Mouse (Mus musculus): ENCODE measurements at regions not wholly inside any gene's neighbourhood (a gene's known extent, or its start where the extent isn't known, plus 50 kb on each side); places are given as distances from the start of the nearest gene placed in this dataset.
A peak's percentile ranks its signal among the peaks of the same experiment; 100 is the strongest.

GRCm38 (mm10) chr15:24530065-24530464 lies 883.5 kb downstream of the Basp1 start:
- no peak overlapping the region for H3K9ac ChIP-seq (replicated peaks; ENCODE audit: low read length)
- H3K36me3 ChIP-seq (ENCODE audit: control insufficient read depth, insufficient read depth, low read length), result no peaks in the 10 kb centered on the region
- no peaks in the 10 kb centered on the region for H3K9me3 ChIP-seq (ENCODE audit: control insufficient read depth, low read length)
- no peak overlapping the region for H3K4me2 ChIP-seq (ENCODE audit: low read length)
- no peak for ATAC-seq (ENCODE audit: low FRiP score, low TSS enrichment)
- WGBS, result 74% methylated on average over 3 of the region's 3 CpGs
- H3K27me3 ChIP-seq (ENCODE audit: control insufficient read depth, insufficient read depth, low read length), result no peaks in the 10 kb centered on the region
- no peak overlapping the region for H3K27ac ChIP-seq (replicated peaks; ENCODE audit: low read depth, low read length)
- no peak overlapping the region for H3K4me3 ChIP-seq (replicated peaks; ENCODE audit: low read depth, low read length)
- no peaks in the 10 kb centered on the region for H3K4me1 ChIP-seq (ENCODE audit: control insufficient read depth, insufficient read depth, low read length)
- DNase-seq, result no peak

GRCm38 (mm10) chr15:24527379-24527778 lies 886.2 kb downstream of the Basp1 start:
- H3K4me2 ChIP-seq (ENCODE audit: low read length), result no peak overlapping the region
- ATAC-seq (ENCODE audit: low FRiP score, low TSS enrichment) (no peak), DNase-seq (peak; percentile 4)
- H3K9me3 ChIP-seq (ENCODE audit: control insufficient read depth, low read length), result 0 out of 2 replicates have a peak, but pooled peaks cover 4% of the 10 kb centered on the region
- H3K9ac ChIP-seq (replicated peaks; ENCODE audit: low read length), result no peak overlapping the region
- no peaks in the 10 kb centered on the region for H3K27me3 ChIP-seq (ENCODE audit: control insufficient read depth, insufficient read depth, low read length)
- H3K27ac ChIP-seq (replicated peaks; ENCODE audit: low read depth, low read length), result no peak overlapping the region
- no peaks in the 10 kb centered on the region for H3K36me3 ChIP-seq (ENCODE audit: control insufficient read depth, insufficient read depth, low read length)
- no peaks in the 10 kb centered on the region for H3K4me1 ChIP-seq (ENCODE audit: control insufficient read depth, insufficient read depth, low read length)
- H3K4me3 ChIP-seq (replicated peaks; ENCODE audit: low read depth, low read length), result no peak overlapping the region
- 79% methylated on average over 5 of the region's 5 CpGs for WGBS

- H3K4me3 ChIP-seq (replicated peaks; ENCODE audit: low read depth, low read length), result no peak overlapping the region
- DNase-seq, result no peak
- ATAC-seq (ENCODE audit: low FRiP score, low TSS enrichment), result no peak
- H3K4me1 ChIP-seq (ENCODE audit: control insufficient read depth, insufficient read depth, low read length), result no peaks in the 10 kb centered on the region
- H3K9me3 ChIP-seq (ENCODE audit: control insufficient read depth, low read length), result no peaks in the 10 kb centered on the region
- no peaks in the 10 kb centered on the region for H3K36me3 ChIP-seq (ENCODE audit: control insufficient read depth, insufficient read depth, low read length)
- H3K4me2 ChIP-seq (ENCODE audit: low read length), result no peak overlapping the region
- H3K27me3 ChIP-seq (ENCODE audit: control insufficient read depth, insufficient read depth, low read length), result no peaks in the 10 kb centered on the region
- no peak overlapping the region for H3K9ac ChIP-seq (replicated peaks; ENCODE audit: low read length)
- no peak overlapping the region for H3K27ac ChIP-seq (replicated peaks; ENCODE audit: low read depth, low read length)
- WGBS, result 82% methylated on average over 9 of the region's 9 CpGs
Measured at GRCm38 (mm10) chr15:24513926-24514325, 899.6 kb downstream of the Basp1 start.

GRCm38 (mm10) chr15:24501907-24502559 lies 911.5 kb downstream of the Basp1 start:
- 52% methylated on average over 9 of the region's 9 CpGs for WGBS
- Histone ChIP-seq H3K27ac (replicated peaks; ENCODE audit: low read depth, low read length) (no peak overlapping the region), H3K4me2 (ENCODE audit: low read length) (0 out of 2 replicates have a peak overlapping the region, but pooled peaks have one; percentile 9), H3K4me3 (replicated peaks; ENCODE audit: low read depth, low read length) (no peak overlapping the region), H3K36me3 (ENCODE audit: control insufficient read depth, insufficient read depth, low read length) (no peaks in the 10 kb centered on the region), H3K4me1 (ENCODE audit: control insufficient read depth, insufficient read depth, low read length) (no peaks in the 10 kb centered on the region), H3K27me3 (ENCODE audit: control insufficient read depth, insufficient read depth, low read length) (no peaks in the 10 kb centered on the region), H3K9me3 (ENCODE audit: control insufficient read depth, low read length) (no peaks in the 10 kb centered on the region), H3K9ac (replicated peaks; ENCODE audit: low read length) (no peak overlapping the region)
- DNase-seq (peak; percentile 36), ATAC-seq (ENCODE audit: low FRiP score, low TSS enrichment) (no peak)

- Histone ChIP-seq H3K36me3 (ENCODE audit: control insufficient read depth, insufficient read depth, low read length) (no peaks in the 10 kb centered on the region), H3K4me2 (ENCODE audit: low read length) (no peak overlapping the region), H3K4me3 (replicated peaks; ENCODE audit: low read depth, low read length) (no peak overlapping the region), H3K4me1 (ENCODE audit: control insufficient read depth, insufficient read depth, low read length) (no peaks in the 10 kb centered on the region), H3K27me3 (ENCODE audit: control insufficient read depth, insufficient read depth, low read length) (no peaks in the 10 kb centered on the region), H3K9ac (replicated peaks; ENCODE audit: low read length) (no peak overlapping the region), H3K27ac (replicated peaks; ENCODE audit: low read depth, low read length) (no peak overlapping the region), H3K9me3 (ENCODE audit: control insufficient read depth, low read length) (no peaks in the 10 kb centered on the region)
- no peak for DNase-seq
- WGBS, result 91% methylated on average over 2 of the region's 2 CpGs
- no peak for ATAC-seq (ENCODE audit: low FRiP score, low TSS enrichment)
Measured at GRCm38 (mm10) chr15:24486235-24486634, 927.3 kb downstream of the Basp1 start.

GRCm38 (mm10) chr15:24468239-24468638 lies 945.3 kb downstream of the Basp1 start:
- H3K36me3 ChIP-seq (ENCODE audit: control insufficient read depth, insufficient read depth, low read length), result no peaks in the 10 kb centered on the region
- DNase-seq (no peak), ATAC-seq (ENCODE audit: low FRiP score, low TSS enrichment) (no peak)
- H3K9me3 ChIP-seq (ENCODE audit: control insufficient read depth, low read length), result no peaks in the 10 kb centered on the region
- H3K4me3 ChIP-seq (replicated peaks; ENCODE audit: low read depth, low read length), result no peak overlapping the region
- no peaks in the 10 kb centered on the region for H3K27me3 ChIP-seq (ENCODE audit: control insufficient read depth, insufficient read depth, low read length)
- H3K4me1 ChIP-seq (ENCODE audit: control insufficient read depth, insufficient read depth, low read length), result no peaks in the 10 kb centered on the region
- H3K4me2 ChIP-seq (ENCODE audit: low read length), result no peak overlapping the region
- no peak overlapping the region for H3K27ac ChIP-seq (replicated peaks; ENCODE audit: low read depth, low read length)
- no peak overlapping the region for H3K9ac ChIP-seq (replicated peaks; ENCODE audit: low read length)
- WGBS, result 85% methylated on average over 1 of the region's 1 CpGs

- Histone ChIP-seq H3K36me3 (ENCODE audit: control insufficient read depth, insufficient read depth, low read length) (no peaks in the 10 kb centered on the region), H3K4me1 (ENCODE audit: control insufficient read depth, insufficient read depth, low read length) (no peaks in the 10 kb centered on the region), H3K27ac (replicated peaks; ENCODE audit: low read depth, low read length) (no peak overlapping the region), H3K9ac (replicated peaks; ENCODE audit: low read length) (no peak overlapping the region), H3K27me3 (ENCODE audit: control insufficient read depth, insufficient read depth, low read length) (no peaks in the 10 kb centered on the region), H3K4me2 (ENCODE audit: low read length) (no peak overlapping the region), H3K9me3 (ENCODE audit: control insufficient read depth, low read length) (no peaks in the 10 kb centered on the region), H3K4me3 (replicated peaks; ENCODE audit: low read depth, low read length) (no peak overlapping the region)
- ATAC-seq (ENCODE audit: low FRiP score, low TSS enrichment) (no peak), DNase-seq (no peak)
- 85% methylated on average over 1 of the region's 1 CpGs for WGBS
Measured at GRCm38 (mm10) chr15:24457726-24458125, 955.8 kb downstream of the Basp1 start.

- Histone ChIP-seq H3K4me3 (replicated peaks; ENCODE audit: low read depth, low read length) (no peak overlapping the region), H3K4me1 (ENCODE audit: control insufficient read depth, insufficient read depth, low read length) (no peaks in the 10 kb centered on the region), H3K36me3 (ENCODE audit: control insufficient read depth, insufficient read depth, low read length) (no peaks in the 10 kb centered on the region), H3K4me2 (ENCODE audit: low read length) (no peak overlapping the region), H3K9me3 (ENCODE audit: control insufficient read depth, low read length) (no peaks in the 10 kb centered on the region), H3K27ac (replicated peaks; ENCODE audit: low read depth, low read length) (no peak overlapping the region), H3K27me3 (ENCODE audit: control insufficient read depth, insufficient read depth, low read length) (no peaks in the 10 kb centered on the region), H3K9ac (replicated peaks; ENCODE audit: low read length) (no peak overlapping the region)
- ATAC-seq (ENCODE audit: low FRiP score, low TSS enrichment) (no peak), DNase-seq (no peak)
- 84% methylated on average over 1 of the region's 1 CpGs for WGBS
Measured at GRCm38 (mm10) chr15:24433083-24433482, 980.5 kb downstream of the Basp1 start.

GRCm38 (mm10) chr15:24429154-24429553 lies 984.4 kb downstream of the Basp1 start:
- H3K4me1 ChIP-seq (ENCODE audit: control insufficient read depth, insufficient read depth, low read length), result no peaks in the 10 kb centered on the region
- no peaks in the 10 kb centered on the region for H3K9me3 ChIP-seq (ENCODE audit: control insufficient read depth, low read length)
- DNase-seq (no peak), ATAC-seq (ENCODE audit: low FRiP score, low TSS enrichment) (no peak)
- 82% methylated on average over 5 of the region's 5 CpGs for WGBS
- H3K4me2 ChIP-seq (ENCODE audit: low read length), result no peak overlapping the region
- H3K27ac ChIP-seq (replicated peaks; ENCODE audit: low read depth, low read length), result no peak overlapping the region
- no peak overlapping the region for H3K9ac ChIP-seq (replicated peaks; ENCODE audit: low read length)
- no peak overlapping the region for H3K4me3 ChIP-seq (replicated peaks; ENCODE audit: low read depth, low read length)
- H3K27me3 ChIP-seq (ENCODE audit: control insufficient read depth, insufficient read depth, low read length), result no peaks in the 10 kb centered on the region
- H3K36me3 ChIP-seq (ENCODE audit: control insufficient read depth, insufficient read depth, low read length), result no peaks in the 10 kb centered on the region
